Mouse (Mus musculus) neural tube, embryonic 11.5 days (tissue): ENCODE measurements around the gene Padi2. TPM values are rescaled to one million over a fixed set of nuclear protein-coding genes. Genes with fewer than 3 reads are reported as not detected.

ENCODE experiments used
- ATAC-seq: fragments of 200-750 bp; cut with Nextera tagmentation; 2 replicates; pipeline ENCODE4 v1.8.0; 2017; ENCODE audit warnings: moderate number of reproducible peaks, mild to moderate bottlenecking, moderate TSS enrichment, moderate library complexity; ENCODE audit not compliant: insufficient read depth, low FRiP score, low TSS enrichment
- DNase-seq: peaks from one replicate; pipeline ENCODE4 v3.0.0-alpha.2; 2015; ENCODE audit warnings: low spot score
- H3K27ac ChIP-seq: fragments of 300-500 bp; sonication (generic); 2 replicates; pipeline ENCODE4 v1.5.1; 2014; ENCODE audit warnings: low read depth, mild to moderate bottlenecking, low read length
- H3K27me3 ChIP-seq: fragments of 300-500 bp; sonication (generic); 2 replicates; pipeline ENCODE4 v1.6.1; 2014; ENCODE audit warnings: mild to moderate bottlenecking, low read length, mixed read lengths; ENCODE audit not compliant: control insufficient read depth, insufficient read depth
- H3K36me3 ChIP-seq: fragments of 300-500 bp; sonication (generic); 2 replicates; pipeline ENCODE4 v1.6.1; 2014; ENCODE audit warnings: mild to moderate bottlenecking, low read length, moderate library complexity, mixed read lengths; ENCODE audit not compliant: control insufficient read depth, insufficient read depth
- H3K4me1 ChIP-seq: fragments of 300-500 bp; sonication (generic); 2 replicates; pipeline ENCODE4 v1.6.1; 2014; ENCODE audit warnings: low read length, mixed read lengths; ENCODE audit not compliant: control insufficient read depth, insufficient read depth
- H3K4me2 ChIP-seq: fragments of 300-500 bp; sonication (generic); 2 replicates; pipeline ENCODE4 v1.6.1; 2014; ENCODE audit warnings: low read depth, mild to moderate bottlenecking, moderate library complexity
- H3K4me3 ChIP-seq: fragments of 300-500 bp; sonication (generic); 2 replicates; pipeline ENCODE4 v1.5.1; 2014; ENCODE audit warnings: low read depth, low read length
- H3K9ac ChIP-seq: fragments of 300-500 bp; sonication (generic); 2 replicates; pipeline ENCODE4 v1.6.1; 2014; ENCODE audit warnings: mild to moderate bottlenecking, low read length
- H3K9me3 ChIP-seq: fragments of 300-500 bp; sonication (generic); 2 replicates; pipeline ENCODE4 v1.6.1; 2016; ENCODE audit warnings: low read length; ENCODE audit not compliant: control insufficient read depth
- WGBS: fragments of 180-500 bp; shearing (Covaris S2); extraction: QIAGEN DNeasy Blood & Tissue Kit; methylation state at CpG from one replicate; pipeline ENCODE4 v1.1.7; 2014; 5-methylcytosine and 5-hydroxymethylcytosine counted together
- polyA plus RNA-seq: library from polyadenylated mRNA; unstranded; fragments of >200 nt; fragmentation: Nextera tagmentation; extraction: Ambion mirVana; gene quantifications from 2 replicates; pipeline ENCODE4 v1.2.1, GENCODE M21; 2014

The Padi2 gene
- polyA plus RNA-seq, 1 experiment from 2014 or later: 1.7 TPM

DNA sequence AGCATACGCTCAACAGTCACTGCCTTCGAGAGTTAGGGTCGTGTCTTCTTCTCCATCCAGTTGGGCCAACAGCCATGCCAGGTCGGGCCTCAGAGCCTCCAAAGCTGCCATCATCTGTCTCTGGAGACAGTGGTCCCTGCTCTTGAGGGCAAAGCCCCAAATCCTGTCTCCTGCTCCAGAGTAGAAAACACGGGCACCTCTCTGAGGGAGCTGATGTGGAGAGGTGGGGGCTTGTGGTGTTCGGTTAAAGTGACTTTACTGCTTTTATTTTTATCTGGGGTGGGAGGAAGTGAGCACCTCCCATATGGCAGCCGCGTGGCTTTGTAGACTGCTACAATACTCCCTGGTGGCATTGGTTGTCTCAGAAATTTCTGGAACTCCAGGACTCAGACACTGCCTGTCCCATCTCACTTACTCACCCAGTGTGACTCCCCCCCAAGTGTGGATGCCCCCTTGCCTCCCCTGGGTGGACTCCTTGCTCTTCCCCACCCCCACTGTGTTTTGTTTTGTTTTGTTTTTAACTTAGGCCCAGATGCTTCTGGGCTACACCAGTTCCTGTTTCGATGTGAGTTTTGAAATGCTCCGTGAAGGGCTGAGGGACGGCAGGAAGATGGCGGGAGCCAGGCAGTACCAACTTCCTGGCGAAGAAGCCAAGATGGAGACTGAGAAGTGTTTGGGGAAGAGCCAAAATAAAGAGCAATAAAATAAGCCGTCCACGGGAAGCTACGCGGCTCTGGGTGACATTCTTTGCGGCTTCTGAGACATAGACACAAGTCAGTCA is 45.9 kb downstream of the Padi2 start:
- H3K4me3 ChIP-seq: no peak overlapping the region
- H3K36me3 ChIP-seq: no peaks in the 10 kb centered on the region
- no peak for ATAC-seq
- H3K27ac ChIP-seq: no peak overlapping the region
- no peak overlapping the region for H3K9ac ChIP-seq
- no peaks in the 10 kb centered on the region for H3K27me3 ChIP-seq
- no peaks in the 10 kb centered on the region for H3K9me3 ChIP-seq
- no peak overlapping the region for H3K4me2 ChIP-seq
- WGBS: 92% methylated on average over 18 of the region's 18 CpGs
- no peak for DNase-seq
- no peaks in the 10 kb centered on the region for H3K4me1 ChIP-seq

- Histone ChIP-seq H3K4me2 (peak overlapping the region; percentile 58), H3K9ac (peak overlapping the region; percentile 47), H3K4me3 (peak overlapping the region; percentile 37), H3K4me1 (peaks cover 12% of the 10 kb centered on the region; the same call in 1 of the 2 replicates), H3K27me3 (no peaks in the 10 kb centered on the region), H3K36me3 (no peaks in the 10 kb centered on the region), H3K9me3 (no peaks in the 10 kb centered on the region), H3K27ac (no peak overlapping the region)
- ATAC-seq: no peak
- no peak for DNase-seq
- 6% methylated on average over 17 of the region's 17 CpGs for WGBS
Observed at GRCm38 (mm10) chr4:140957131-140957702, 51.1 kb downstream of the Padi2 start.

DNA sequence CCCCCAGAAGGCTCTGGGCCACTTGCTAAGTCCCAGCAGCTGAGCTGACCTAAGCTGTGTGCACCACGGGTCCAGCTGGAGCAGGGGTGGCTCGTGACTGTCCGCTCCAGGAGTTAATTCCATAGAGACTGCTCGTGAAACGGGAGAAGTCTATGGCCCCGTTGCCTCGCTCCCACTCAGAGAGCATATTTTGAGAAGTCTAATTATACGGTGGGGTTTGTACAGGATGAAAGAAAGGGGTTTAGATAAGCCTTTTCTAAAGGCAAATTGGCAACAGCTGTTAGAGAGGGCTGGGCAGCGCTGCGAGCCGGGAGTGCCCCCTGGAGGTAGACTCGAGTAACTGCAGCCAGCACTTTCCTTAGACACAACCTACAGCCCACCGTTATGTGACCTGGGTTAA is 51.6 kb downstream of the Padi2 start:
- no peak for ATAC-seq
- H3K9ac ChIP-seq: peak overlapping the region; percentile 47
- H3K4me1 ChIP-seq: peaks cover 16% of the 10 kb centered on the region; the same call in 1 of the 2 replicates
- H3K9me3 ChIP-seq: no peaks in the 10 kb centered on the region
- H3K27ac ChIP-seq: no peak overlapping the region
- H3K4me2 ChIP-seq: peak overlapping the region; percentile 58
- peak; percentile 70 for DNase-seq
- under 1% methylated on average over 13 of the region's 13 CpGs for WGBS
- H3K36me3 ChIP-seq: no peaks in the 10 kb centered on the region
- peak overlapping the region; percentile 37 for H3K4me3 ChIP-seq
- no peaks in the 10 kb centered on the region for H3K27me3 ChIP-seq

- ATAC-seq (no peak), DNase-seq (no peak)
- Histone ChIP-seq H3K4me3 (no peak overlapping the region), H3K4me1 (peaks cover 16% of the 10 kb centered on the region; the same call in 1 of the 2 replicates), H3K36me3 (no peaks in the 10 kb centered on the region), H3K27ac (no peak overlapping the region), H3K9ac (no peak overlapping the region), H3K9me3 (no peaks in the 10 kb centered on the region), H3K27me3 (no peaks in the 10 kb centered on the region), H3K4me2 (no peak overlapping the region)
- whole genome bisulfite sequencing: 61% methylated on average over 6 of the region's 6 CpGs
Observed at GRCm38 (mm10) chr4:140958319-140958718, 52.2 kb downstream of the Padi2 start.

GRCm38 (mm10) chr4:140959128-140959679 is 53.1 kb downstream of the Padi2 start:
- no peaks in the 10 kb centered on the region for H3K9me3 ChIP-seq
- no peak overlapping the region for H3K4me3 ChIP-seq
- 79% methylated on average over 7 of the region's 7 CpGs for WGBS
- no peak overlapping the region for H3K4me2 ChIP-seq
- no peak overlapping the region for H3K27ac ChIP-seq
- DNase-seq (no peak), ATAC-seq (no peak)
- H3K9ac ChIP-seq: no peak overlapping the region
- no peaks in the 10 kb centered on the region for H3K27me3 ChIP-seq
- H3K36me3 ChIP-seq: no peaks in the 10 kb centered on the region
- H3K4me1 ChIP-seq: peaks cover 16% of the 10 kb centered on the region; the same call in 1 of the 2 replicates

- WGBS: 79% methylated on average over 10 of the region's 10 CpGs
- Histone ChIP-seq H3K9me3 (no peaks in the 10 kb centered on the region), H3K27ac (no peak overlapping the region), H3K36me3 (no peaks in the 10 kb centered on the region), H3K27me3 (no peaks in the 10 kb centered on the region), H3K9ac (no peak overlapping the region), H3K4me2 (no peak overlapping the region), H3K4me1 (peaks cover 16% of the 10 kb centered on the region; the same call in 1 of the 2 replicates), H3K4me3 (no peak overlapping the region)
- ATAC-seq: no peak
- no peak for DNase-seq
Observed at GRCm38 (mm10) chr4:140959715-140960479, 53.8 kb downstream of the Padi2 start.

- peak within 1 kb of the TSS; percentile 77 for H3K27ac ChIP-seq
Observed at GRCm38 (mm10) chr4:140960781-140961466, 54.8 kb downstream of the Padi2 start, which contains the start of gene Sdhb. Gene Sdhb, plus strand, starts transcription at chr4:140961203.

More at GRCm38 (mm10) chr4:140960781-140961466, 54.8 kb downstream of the Padi2 start, which contains the start of gene Sdhb:
- Histone ChIP-seq H3K4me2 (peak within 1 kb of the TSS; percentile 88), H3K27me3 (no peaks in the 10 kb centered on the region), H3K36me3 (no peaks in the 10 kb centered on the region), H3K9ac (peak within 1 kb of the TSS; percentile 93), H3K4me3 (peak within 1 kb of the TSS; percentile 94), H3K4me1 (peaks cover 16% of the 10 kb centered on the region; the same call in 1 of the 2 replicates), H3K9me3 (no peaks in the 10 kb centered on the region)
- 5% methylated on average over 37 of the region's 37 CpGs for WGBS
- DNase-seq (peak; percentile 97), ATAC-seq (peak; percentile 95)
